In genomic region chr9:62517112-62517957, GRCm38 (mm10) we compare ENCODE assay signal across 21 mouse cellular contexts. TPM values are rescaled to one million over a fixed set of nuclear protein-coding genes. Genes with fewer than 3 reads are reported as not detected.
A peak's percentile ranks its signal among the peaks of the same experiment; 100 is the strongest.
DNase-seq lines count a peak whose midpoint lies in the region; ATAC-seq lines count a peak whose summit lies in the region.
"Had no signal": no experiment of that assay in that cellular context is flagged by ENCODE, and none has a peak within 500 bp of the region (broad histone marks: within the 10 kb centered on the region; RNA-seq: fewer than 3 reads in every experiment).

No protein-coding gene starts in this region.

- no peak overlapping the region for H3K4me3 ChIP-seq in forebrain, embryonic 12.5 days (replicated peaks)
- H3K4me3 ChIP-seq in forebrain, embryonic 14.5 days (ENCODE audit: low read depth, low read length), result no peak overlapping the region
- no peak overlapping the region for H3K4me3 ChIP-seq in liver, embryonic 12.5 days
- H3K4me3 ChIP-seq: heart, embryonic 12.5 days; liver, embryonic 13.5 days; megakaryocyte, embryonic 14.5 days had no signal

- no peak overlapping the region for H3K9ac ChIP-seq in forebrain, embryonic 12.5 days
- H3K9ac ChIP-seq in forebrain, embryonic 14.5 days (ENCODE audit: low read length), result no peak overlapping the region
- no peak overlapping the region for H3K9ac ChIP-seq in liver, embryonic 12.5 days
- H3K9ac ChIP-seq: forebrain, postnatal 0 days; heart, embryonic 12.5 days; liver, embryonic 13.5 days had no signal

- ATAC-seq in forebrain, embryonic 12.5 days (ENCODE audit: low FRiP score), result no peak
- ATAC-seq in forebrain, embryonic 14.5 days, result no peak
- ATAC-seq in liver, embryonic 12.5 days, result no peak
- ATAC-seq: forebrain, postnatal 0 days; intestine, embryonic 16.5 days; lung, postnatal 0 days had no signal

- no peaks in the 10 kb centered on the region for H3K36me3 ChIP-seq in forebrain, embryonic 12.5 days (replicated peaks)
- H3K36me3 ChIP-seq in forebrain, embryonic 14.5 days (ENCODE audit: control insufficient read depth, insufficient read depth, low read length), result no peaks in the 10 kb centered on the region
- H3K36me3 ChIP-seq in liver, embryonic 12.5 days, result no peaks in the 10 kb centered on the region
- H3K36me3 ChIP-seq: heart, embryonic 12.5 days; liver, embryonic 13.5 days had no signal

- no peak overlapping the region for H3K4me2 ChIP-seq in forebrain, embryonic 12.5 days
- H3K4me2 ChIP-seq in forebrain, embryonic 14.5 days (ENCODE audit: low read length), result no peak overlapping the region
- no peak overlapping the region for H3K4me2 ChIP-seq in liver, embryonic 12.5 days
- H3K4me2 ChIP-seq: heart, embryonic 12.5 days; liver, embryonic 13.5 days had no signal

- intact Hi-C loops in left cerebral cortex, postnatal 4 days (cut with DNase I), result no loop called here
- intact Hi-C loops in gastrocnemius, postnatal 14 days (cut with DNase I; ENCODE audit: low total_unique reads), result no loop called here

- H3K9me3 ChIP-seq in forebrain, embryonic 12.5 days, result no peaks in the 10 kb centered on the region
- H3K9me3 ChIP-seq in forebrain, embryonic 14.5 days (replicated peaks; ENCODE audit: control insufficient read depth, low read length), result no peaks in the 10 kb centered on the region
- H3K9me3 ChIP-seq in liver, embryonic 12.5 days (replicated peaks), result no peaks in the 10 kb centered on the region
- H3K9me3 ChIP-seq: heart, embryonic 12.5 days; liver, embryonic 13.5 days; megakaryocyte, embryonic 14.5 days had no signal

- 61% methylated on average over 6 of the region's 6 CpGs for WGBS in forebrain, embryonic 12.5 days
- 63% methylated on average over 6 of the region's 6 CpGs for WGBS in forebrain, embryonic 14.5 days
- 53% methylated on average over 6 of the region's 6 CpGs for WGBS in liver, embryonic 12.5 days (ENCODE audit: insufficient replicate concordance)

- H3K27ac ChIP-seq in forebrain, embryonic 12.5 days, result 0 out of 2 replicates have a peak overlapping the region, but pooled peaks have one; percentile 2
- H3K27ac ChIP-seq in forebrain, embryonic 14.5 days (ENCODE audit: low read depth, low read length), result no peak overlapping the region
- no peak overlapping the region for H3K27ac ChIP-seq in liver, embryonic 12.5 days
- H3K27ac ChIP-seq: liver, embryonic 13.5 days had no signal

- no peak for DNase-seq in forebrain, embryonic 14.5 days (ENCODE audit: low spot score)
- peak; percentile 64 for DNase-seq in layer of hippocampus, adult 9-11 months
- no peak for DNase-seq in layer of hippocampus, postnatal 14 days (ENCODE audit: low spot score in 2 of 2)
- DNase-seq in brain, adult 2 months (ENCODE audit: low read depth, low spot score), result peak; percentile 88
- peak; percentile 49 for DNase-seq in left cerebral cortex, postnatal 4 days
- no peak for DNase-seq in gastrocnemius, postnatal 14 days
- DNase-seq: B cell, adult 2 months; cerebellum, adult 18-20 months; embryo, embryonic 11 days; forebrain, postnatal 0 days; gastrocnemius, postnatal 36 days; heart, postnatal 36 days; kidney, postnatal 36 days; liver, embryonic 13.5 days; thymus, adult 2 months had no signal

- peaks cover 75% of the 10 kb centered on the region for H3K4me1 ChIP-seq in forebrain, embryonic 12.5 days
- peaks cover 56% of the 10 kb centered on the region for H3K4me1 ChIP-seq in forebrain, embryonic 14.5 days (ENCODE audit: control insufficient read depth, insufficient read depth, low read length)
- peaks cover 17% of the 10 kb centered on the region for H3K4me1 ChIP-seq in liver, embryonic 12.5 days

- no peaks in the 10 kb centered on the region for H3K27me3 ChIP-seq in forebrain, embryonic 12.5 days
- H3K27me3 ChIP-seq in forebrain, embryonic 14.5 days (replicated peaks; ENCODE audit: control insufficient read depth, insufficient read depth, low read length), result no peaks in the 10 kb centered on the region
- H3K27me3 ChIP-seq in liver, embryonic 12.5 days (replicated peaks), result peaks cover 6% of the 10 kb centered on the region
- H3K27me3 ChIP-seq: heart, embryonic 12.5 days had no signal

RNA-seq across cellular contexts. Expression of gene Coro2b, which starts 19.5 kb away (rescaled TPM):
- 37.6 and 38.1 TPM in 2 replicates for polyA plus RNA-seq in forebrain, embryonic 12.5 days (2016; fragmentation: Nextera tagmentation; extraction: Ambion mirVana)
- 29.0 and 33.2 TPM in 2 replicates for polyA plus RNA-seq in forebrain, embryonic 14.5 days (2014; fragmentation: Nextera tagmentation; extraction: Ambion mirVana)
- 100 to 1,000 TPM; 188 to 193 TPM for total RNA-seq in layer of hippocampus, postnatal 14 days (2021)
- 10 to 100 TPM; 91.2 to 95.5 TPM for total RNA-seq in left cerebral cortex, postnatal 4 days (2021)
- polyA plus RNA-seq in liver, embryonic 12.5 days (2016; fragmentation: Nextera tagmentation; extraction: Ambion mirVana), result 2.7 and 3.2 TPM in 2 replicates
- total RNA-seq in gastrocnemius, postnatal 14 days (2021), result 10 to 100 TPM in 1 of 2 experiments, 1 to 10 TPM in 1; 8.2 to 11.4 TPM

Comparison
In these comparisons a context has a peak if more than half of its experiments do, and no peak if none do; other contexts are left out.
1. DNase-seq: peak in layer of hippocampus, adult 9-11 months (single experiment), brain, adult 2 months (single experiment) and left cerebral cortex, postnatal 4 days (single experiment); none in forebrain, embryonic 14.5 days (single experiment), layer of hippocampus, postnatal 14 days (0 of 2) and gastrocnemius, postnatal 14 days (single experiment).
2. RNA of gene Coro2b, which starts 19.5 kb away (total RNA-seq): 188 to 193 TPM in layer of hippocampus, postnatal 14 days and 91.2 to 95.5 TPM in left cerebral cortex, postnatal 4 days; 8.2 to 11.4 TPM in gastrocnemius, postnatal 14 days; every median in the first group is over 4 times any median in the second.